Mouse (Mus musculus) heart, adult 2 months (tissue): ENCODE measurements at regions not wholly inside any gene's neighbourhood (a gene's known extent, or its start where the extent isn't known, plus 50 kb on each side); places are given as distances from the start of the nearest gene placed in this dataset.

Experiments used
- DNase-seq, 2 experiments: peaks; one replicate each; pipeline ENCODE4 v3.0.0; 2021
- H3K27ac ChIP-seq: fragments of 200-600 bp; 2 replicates; pipeline ENCODE4 v1.8.1; 2022
- H3K27me3 ChIP-seq: fragments of 200-500 bp; 2 replicates; pipeline ENCODE4 v1.6.1; 2012; ENCODE audit warnings: mild to moderate bottlenecking, low read length, inconsistent platforms, mixed read lengths; ENCODE audit not compliant: control insufficient read depth, insufficient read depth
- H3K36me3 ChIP-seq: fragments of 200-500 bp; 2 replicates; pipeline ENCODE4 v1.6.1; 2012; ENCODE audit warnings: low read length, inconsistent platforms; ENCODE audit not compliant: control insufficient read depth, insufficient read depth
- H3K4me1 ChIP-seq: fragments of 200-500 bp; 2 replicates; pipeline ENCODE4 v1.6.1; 2011; ENCODE audit warnings: low read length; ENCODE audit not compliant: control insufficient read depth, insufficient read depth
- H3K4me3 ChIP-seq: fragments of 200-600 bp; 2 replicates; pipeline ENCODE4 v1.8.1; 2022
- H3K79me2 ChIP-seq: fragments of 200-500 bp; replicated peaks from 2 replicates; pipeline ENCODE4 v1.6.1; 2012; ENCODE audit warnings: mild to moderate bottlenecking, inconsistent platforms, low read length, moderate library complexity, mixed read lengths; ENCODE audit not compliant: control insufficient read depth, insufficient read depth
- H3K9ac ChIP-seq: fragments of 200-500 bp; 2 replicates; pipeline ENCODE4 v1.6.1; 2012; ENCODE audit warnings: low read depth, mild to moderate bottlenecking, control low read depth, inconsistent platforms, low read length, mixed read lengths
- CTCF ChIP-seq: fragments of 200-600 bp; IDR thresholded peaks from 2 replicates; pipeline ENCODE4 v1.8.1; 2022; ENCODE audit warnings: antibody characterized with exemption, mild to moderate bottlenecking, moderate library complexity
- EP300 ChIP-seq: fragments of 200-500 bp; IDR thresholded peaks from 2 replicates; pipeline ENCODE4 v1.6.1; 2011; ENCODE audit warnings: low read depth, low read length, control low read depth; ENCODE audit not compliant: insufficient read depth
- POLR2A ChIP-seq: fragments of 200-500 bp; IDR thresholded peaks from 2 replicates; pipeline ENCODE4 v1.6.1; 2011; ENCODE audit warnings: mild to moderate bottlenecking, low read depth, low read length, control low read depth; ENCODE audit not compliant: insufficient read depth
- WGBS: fragments of 180-500 bp; shearing (Covaris S2); methylation state at CpG from one replicate; pipeline ENCODE4 v1.1.7; 2018; 5-methylcytosine and 5-hydroxymethylcytosine counted together
- intact Hi-C: fragments of 180-260 bp; cut with DNase I; formaldehyde crosslinking; loops from one replicate; pipeline ENCODE4 v1.15.1; 2025

DNA sequence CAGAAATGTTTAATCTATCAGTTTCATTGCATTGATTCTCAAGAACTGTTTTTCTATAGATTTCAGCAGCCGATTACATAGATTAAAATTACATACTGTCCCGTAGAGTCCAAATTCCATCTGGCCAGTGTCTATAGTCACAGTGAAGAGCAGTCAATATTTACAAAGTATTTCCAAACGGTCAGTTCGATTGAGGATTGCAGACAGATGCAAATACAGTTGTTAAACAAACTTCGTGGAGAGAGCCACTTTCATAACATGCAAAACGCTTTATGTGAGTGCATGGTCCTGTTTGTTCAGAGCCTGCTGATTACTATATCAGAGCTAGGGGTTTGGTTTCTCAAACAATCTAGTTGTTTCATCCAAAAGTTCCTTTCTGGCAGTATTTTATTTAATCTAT is 301.0 kb upstream of the Diaph2 start:
- no peak overlapping the region for H3K9ac ChIP-seq
- H3K4me3 ChIP-seq = no peak overlapping the region
- H3K36me3 ChIP-seq = no peaks in the 10 kb centered on the region
- H3K27ac ChIP-seq = no peak overlapping the region
- no peak for TF ChIP-seq CTCF
- TF ChIP-seq POLR2A = no peak
- TF ChIP-seq EP300 = no peak
- 82% methylated on average over 6 of the region's 6 CpGs for WGBS
- intact Hi-C loops = no loop called here
- no peaks in the 10 kb centered on the region for H3K79me2 ChIP-seq
- no peaks in the 10 kb centered on the region for H3K4me1 ChIP-seq
- DNase-seq = no peak
- no peaks in the 10 kb centered on the region for H3K27me3 ChIP-seq

DNA sequence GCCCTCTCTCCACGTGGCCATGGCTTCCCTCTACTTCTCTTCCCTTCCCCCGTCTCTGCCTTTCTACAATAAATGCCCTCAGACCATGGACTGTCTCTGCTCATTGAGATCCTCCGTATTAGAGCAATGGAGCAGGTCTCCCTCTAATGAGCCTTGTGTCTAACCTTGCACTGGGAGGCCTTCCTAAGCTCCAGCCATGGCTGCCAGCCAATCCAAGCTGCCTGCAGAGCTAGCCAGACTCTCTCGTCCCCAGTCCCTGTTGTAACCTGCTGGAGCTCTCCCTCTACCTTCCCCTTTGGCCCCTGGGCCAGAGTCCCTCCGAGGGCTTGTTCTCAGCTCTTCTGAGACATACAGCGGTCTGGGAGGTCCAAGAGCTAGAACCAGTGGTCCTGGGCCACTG is 273.3 kb upstream of the Diaph2 start:
- H3K4me3 ChIP-seq = no peak overlapping the region
- intact Hi-C loops = no loop called here
- H3K4me1 ChIP-seq = no peaks in the 10 kb centered on the region
- no peaks in the 10 kb centered on the region for H3K27me3 ChIP-seq
- H3K27ac ChIP-seq = no peak overlapping the region
- TF ChIP-seq CTCF (no peak), EP300 (no peak), POLR2A (no peak)
- 57% methylated on average over 6 of the region's 6 CpGs for WGBS
- no peak for DNase-seq
- no peaks in the 10 kb centered on the region for H3K79me2 ChIP-seq
- no peaks in the 10 kb centered on the region for H3K36me3 ChIP-seq
- H3K9ac ChIP-seq = no peak overlapping the region

DNA sequence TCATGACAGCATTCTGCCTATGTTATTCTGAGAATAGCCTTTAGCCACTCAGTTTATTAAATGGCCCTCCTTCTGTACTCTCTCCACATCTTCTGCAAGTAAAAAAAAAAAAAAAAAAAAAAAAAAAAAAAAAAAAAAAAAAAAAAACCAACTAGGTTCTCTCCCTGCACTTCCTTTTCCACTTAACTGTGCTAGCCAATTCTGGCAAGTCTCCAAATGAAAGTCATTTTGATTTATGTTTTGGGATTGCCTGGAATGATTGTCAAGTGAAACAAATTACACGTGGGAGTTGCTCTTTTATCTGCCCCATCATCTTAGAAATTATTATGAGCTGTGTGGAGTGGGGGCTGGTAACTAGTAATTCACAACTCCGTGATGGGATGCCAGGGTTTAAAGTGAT is 255.0 kb upstream of the Diaph2 start:
- no peak for TF ChIP-seq CTCF
- no peak for TF ChIP-seq POLR2A
- no peak for TF ChIP-seq EP300
- H3K36me3 ChIP-seq = no peaks in the 10 kb centered on the region
- H3K4me1 ChIP-seq = no peaks in the 10 kb centered on the region
- no peak for DNase-seq
- no peak overlapping the region for H3K9ac ChIP-seq
- H3K79me2 ChIP-seq = no peaks in the 10 kb centered on the region
- WGBS = 31% methylated on average over 2 of the region's 2 CpGs
- H3K27ac ChIP-seq = no peak overlapping the region
- no peak overlapping the region for H3K4me3 ChIP-seq
- no peaks in the 10 kb centered on the region for H3K27me3 ChIP-seq
- intact Hi-C loops = no loop called here
